Mouse (Mus musculus): Measurements from ENCODE around the gene Hist1h4a. TPM values are rescaled to one million over a fixed set of nuclear protein-coding genes. Genes with fewer than 3 reads are reported as not detected.
A peak's percentile ranks its signal among the peaks of the same experiment; 100 is the strongest.

Gene Hist1h4a
- polyA plus RNA-seq, 1 experiment: 0.91 TPM

GRCm38 (mm10) chr13:23745381-23746161 is 15.5 kb downstream of the Hist1h4a start, which contains the start of gene Hist1h3c:
Gene Hist1h3c (minus strand): TSS chr13:23745602.
- peak within 1 kb of the TSS; percentile 93 for H3K27ac ChIP-seq (ENCODE audit: insufficient read depth, low read depth, low read length)
- no peaks in the 10 kb centered on the region for H3K27me3 ChIP-seq (replicated peaks; ENCODE audit: control insufficient read depth, insufficient read depth, low read length)
- TF ChIP-seq CTCF (conservative IDR thresholded peaks at IDR 0.05; ENCODE audit: insufficient read depth, insufficient read length, low read depth, low read length): no peak
- under 1% methylated on average over 28 of the region's 28 CpGs for WGBS
- peak within 1 kb of the TSS; percentile 50 for H3K4me3 ChIP-seq (ENCODE audit: insufficient read depth, low read depth, low read length)
- DNase-seq: peak; percentile 92
- peaks cover 3% of the 10 kb centered on the region; the same call in 1 of the 2 replicates for H3K36me3 ChIP-seq (ENCODE audit: control insufficient read depth, insufficient read depth, low read length)
- H3K4me1 ChIP-seq (ENCODE audit: control insufficient read depth, insufficient read depth, low read length): peaks cover 7% of the 10 kb centered on the region; the same call in 1 of the 2 replicates

GRCm38 (mm10) chr13:23744421-23745380 is 16.3 kb downstream of the Hist1h4a start:
- peaks cover 3% of the 10 kb centered on the region; the same call in 1 of the 2 replicates for H3K36me3 ChIP-seq (ENCODE audit: control insufficient read depth, insufficient read depth, low read length)
- peaks cover 7% of the 10 kb centered on the region; the same call in 1 of the 2 replicates for H3K4me1 ChIP-seq (ENCODE audit: control insufficient read depth, insufficient read depth, low read length)
- TF ChIP-seq POLR2A (IDR thresholded peaks at IDR 0.05; ENCODE audit: low read depth, low read length) (no peak), CTCF (conservative IDR thresholded peaks at IDR 0.05; ENCODE audit: insufficient read depth, insufficient read length, low read depth, low read length) (no peak)
- 11% methylated on average over 26 of the region's 36 CpGs for WGBS
- H3K4me3 ChIP-seq (ENCODE audit: insufficient read depth, low read depth, low read length): no peak overlapping the region
- no peak for DNase-seq
- H3K27me3 ChIP-seq (replicated peaks; ENCODE audit: control insufficient read depth, insufficient read depth, low read length): no peaks in the 10 kb centered on the region
- no peak overlapping the region for H3K27ac ChIP-seq (ENCODE audit: insufficient read depth, low read depth, low read length)

GRCm38 (mm10) chr13:23743963-23744362 is 17.1 kb downstream of the Hist1h4a start:
- no peak overlapping the region for H3K27ac ChIP-seq (ENCODE audit: insufficient read depth, low read depth, low read length)
- WGBS: 53% methylated on average over 4 of the region's 4 CpGs
- DNase-seq: no peak
- peaks cover 3% of the 10 kb centered on the region; the same call in 1 of the 2 replicates for H3K36me3 ChIP-seq (ENCODE audit: control insufficient read depth, insufficient read depth, low read length)
- no peak for TF ChIP-seq CTCF (conservative IDR thresholded peaks at IDR 0.05; ENCODE audit: insufficient read depth, insufficient read length, low read depth, low read length)
- no peak for TF ChIP-seq POLR2A (IDR thresholded peaks at IDR 0.05; ENCODE audit: low read depth, low read length)
- H3K4me1 ChIP-seq (ENCODE audit: control insufficient read depth, insufficient read depth, low read length): peaks cover 7% of the 10 kb centered on the region; the same call in 1 of the 2 replicates
- H3K27me3 ChIP-seq (replicated peaks; ENCODE audit: control insufficient read depth, insufficient read depth, low read length): no peaks in the 10 kb centered on the region
- H3K4me3 ChIP-seq (ENCODE audit: insufficient read depth, low read depth, low read length): no peak overlapping the region

- Histone ChIP-seq H3K27me3 (replicated peaks; ENCODE audit: control insufficient read depth, insufficient read depth, low read length) (no peaks in the 10 kb centered on the region), H3K36me3 (ENCODE audit: control insufficient read depth, insufficient read depth, low read length) (peaks cover 3% of the 10 kb centered on the region; the same call in 1 of the 2 replicates), H3K27ac (ENCODE audit: insufficient read depth, low read depth, low read length) (no peak overlapping the region), H3K4me1 (ENCODE audit: control insufficient read depth, insufficient read depth, low read length) (peaks cover 7% of the 10 kb centered on the region; the same call in 1 of the 2 replicates), H3K4me3 (ENCODE audit: insufficient read depth, low read depth, low read length) (no peak overlapping the region)
- WGBS: 83% methylated on average over 5 of the region's 5 CpGs
- no peak for TF ChIP-seq CTCF (conservative IDR thresholded peaks at IDR 0.05; ENCODE audit: insufficient read depth, insufficient read length, low read depth, low read length)
- no peak for TF ChIP-seq POLR2A (IDR thresholded peaks at IDR 0.05; ENCODE audit: low read depth, low read length)
- DNase-seq: no peak
Observed at GRCm38 (mm10) chr13:23743215-23743614, 17.8 kb downstream of the Hist1h4a start.

- H3K27ac ChIP-seq (ENCODE audit: insufficient read depth, low read depth, low read length): no peak overlapping the region
Observed at GRCm38 (mm10) chr13:23742007-23742406, 19.0 kb downstream of the Hist1h4a start.

GRCm38 (mm10) chr13:23740910-23741309 is 20.1 kb downstream of the Hist1h4a start:
- H3K4me3 ChIP-seq (ENCODE audit: insufficient read depth, low read depth, low read length): no peak overlapping the region
- H3K27ac ChIP-seq (ENCODE audit: insufficient read depth, low read depth, low read length): no peak overlapping the region
- peaks cover 3% of the 10 kb centered on the region; the same call in 1 of the 2 replicates for H3K36me3 ChIP-seq (ENCODE audit: control insufficient read depth, insufficient read depth, low read length)
- TF ChIP-seq CTCF (conservative IDR thresholded peaks at IDR 0.05; ENCODE audit: insufficient read depth, insufficient read length, low read depth, low read length): no peak
- no peak for TF ChIP-seq POLR2A (IDR thresholded peaks at IDR 0.05; ENCODE audit: low read depth, low read length)
- no peak for DNase-seq
- WGBS: 55% methylated on average over 5 of the region's 5 CpGs
- H3K4me1 ChIP-seq (ENCODE audit: control insufficient read depth, insufficient read depth, low read length): peaks cover 5% of the 10 kb centered on the region; the same call in 1 of the 2 replicates
- H3K27me3 ChIP-seq (replicated peaks; ENCODE audit: control insufficient read depth, insufficient read depth, low read length): no peaks in the 10 kb centered on the region

More at GRCm38 (mm10) chr13:23742007-23742406, 19.0 kb downstream of the Hist1h4a start:
- no peak for DNase-seq
- Histone ChIP-seq H3K4me3 (ENCODE audit: insufficient read depth, low read depth, low read length) (no peak overlapping the region), H3K36me3 (ENCODE audit: control insufficient read depth, insufficient read depth, low read length) (peaks cover 3% of the 10 kb centered on the region; the same call in 1 of the 2 replicates), H3K27me3 (replicated peaks; ENCODE audit: control insufficient read depth, insufficient read depth, low read length) (no peaks in the 10 kb centered on the region), H3K4me1 (ENCODE audit: control insufficient read depth, insufficient read depth, low read length) (peaks cover 7% of the 10 kb centered on the region; the same call in 1 of the 2 replicates)
- TF ChIP-seq POLR2A (IDR thresholded peaks at IDR 0.05; ENCODE audit: low read depth, low read length) (no peak), CTCF (conservative IDR thresholded peaks at IDR 0.05; ENCODE audit: insufficient read depth, insufficient read length, low read depth, low read length) (no peak)
